16 mouse cellular contexts compared by ENCODE assay signal in genomic region chr4:46102078-46102769, GRCm38 (mm10).
"Had no signal": no experiment of that assay in that cellular context is flagged by ENCODE, and none has a peak within 500 bp of the region (broad histone marks: within the 10 kb centered on the region; RNA-seq: fewer than 3 reads in every experiment).

No protein-coding gene starts in this region.

- ATAC-seq: liver, postnatal 0 days had no signal

- H3K27ac ChIP-seq: left cerebral cortex, adult 2 months; liver, embryonic 13.5 days; lung, embryonic 15.5 days; macrophage; midbrain, embryonic 12.5 days; neural tube, embryonic 15.5 days had no signal

- H3K4me3 ChIP-seq: left cerebral cortex, adult 2 months; liver, embryonic 13.5 days; lung, embryonic 15.5 days; megakaryocyte, embryonic 14.5 days; midbrain, embryonic 12.5 days; neural tube, embryonic 15.5 days had no signal

- H3K9ac ChIP-seq: liver, embryonic 13.5 days; liver, postnatal 0 days; lung, embryonic 15.5 days; midbrain, embryonic 12.5 days; neural tube, embryonic 15.5 days had no signal

- H3K36me3 ChIP-seq: lung, embryonic 15.5 days; midbrain, embryonic 12.5 days; neural tube, embryonic 15.5 days had no signal

- H3K27me3 ChIP-seq: lung, embryonic 15.5 days; midbrain, embryonic 12.5 days; neural tube, embryonic 15.5 days had no signal

- H3K4me2 ChIP-seq: liver, embryonic 13.5 days; lung, embryonic 15.5 days; midbrain, embryonic 12.5 days; neural tube, embryonic 15.5 days had no signal

- H3K9me3 ChIP-seq: liver, embryonic 13.5 days; lung, embryonic 15.5 days; megakaryocyte, embryonic 14.5 days; neural tube, embryonic 15.5 days had no signal

- DNase-seq: kidney, adult 8-10 months; kidney, postnatal 14 days; liver; liver, embryonic 13.5 days; liver, postnatal 0 days; lung, postnatal 14 days; right cerebral cortex, postnatal 4 days; spleen, adult 18-20 months; thymus, adult 18-20 months; thymus, postnatal 14 days had no signal
